Mouse (Mus musculus): ENCODE measurements around the gene Zfp74. TPM values are rescaled to one million over a fixed set of nuclear protein-coding genes. Genes with fewer than 3 reads are reported as not detected.
"Not testable (repeated sequence)": the region's sequence is repeated elsewhere in the genome, so short reads cannot be mapped to it uniquely, and the experiment has no call there.

The Zfp74 gene
- total RNA-seq (2021): 10 to 100 TPM; 15.1 to 16.7 TPM

GRCm38 (mm10) chr7:29953513-29954401 lies at the start of gene Zfp74:
Gene Zfp74 (minus strand): TSS chr7:29954089.
- DNase-seq (ENCODE audit: extremely low spot score in 1 of 2, low spot score in 1 of 2): peak; percentile 66 to 73

- DNase-seq (ENCODE audit: extremely low spot score in 1 of 2, low spot score in 1 of 2): no peak
These were observed 46.7 kb upstream of the Zfp74 start for GRCm38 (mm10) chr7:30000601-30001000.

- DNase-seq (ENCODE audit: extremely low spot score in 1 of 2, low spot score in 1 of 2): no peak
These were observed 41.2 kb upstream of the Zfp74 start for GRCm38 (mm10) chr7:29995134-29995533.

- DNase-seq (ENCODE audit: extremely low spot score in 1 of 2, low spot score in 1 of 2): no peak
These were observed 39.5 kb upstream of the Zfp74 start for GRCm38 (mm10) chr7:29993340-29993739.

- DNase-seq (ENCODE audit: extremely low spot score in 1 of 2, low spot score in 1 of 2): no peak
These were observed 38.8 kb upstream of the Zfp74 start for GRCm38 (mm10) chr7:29992698-29993097.

- DNase-seq (ENCODE audit: extremely low spot score in 1 of 2, low spot score in 1 of 2): no peak
These were observed 35.1 kb upstream of the Zfp74 start for GRCm38 (mm10) chr7:29989031-29989430.

- no peak for DNase-seq (ENCODE audit: extremely low spot score in 1 of 2, low spot score in 1 of 2)
These were observed 33.7 kb upstream of the Zfp74 start for GRCm38 (mm10) chr7:29987551-29987950.

- no peak for DNase-seq (ENCODE audit: extremely low spot score in 1 of 2, low spot score in 1 of 2)
These were observed 32.2 kb upstream of the Zfp74 start for GRCm38 (mm10) chr7:29986101-29986500.

GRCm38 (mm10) chr7:29983690-29984380 lies 29.9 kb upstream of the Zfp74 start, which contains the start of gene Zfp568:
Gene Zfp568 (plus strand): TSS chr7:29983955.
- DNase-seq (ENCODE audit: extremely low spot score in 1 of 2, low spot score in 1 of 2): peak; percentile 72 to 83

- no peak for DNase-seq (ENCODE audit: extremely low spot score in 1 of 2, low spot score in 1 of 2)
These were observed 29.4 kb upstream of the Zfp74 start for GRCm38 (mm10) chr7:29983340-29983689.

- no peak for DNase-seq (ENCODE audit: extremely low spot score in 1 of 2, low spot score in 1 of 2)
These were observed 29.0 kb upstream of the Zfp74 start for GRCm38 (mm10) chr7:29982931-29983330.

GRCm38 (mm10) chr7:29982341-29982740 lies 28.5 kb upstream of the Zfp74 start:
- no peak for DNase-seq (ENCODE audit: extremely low spot score in 1 of 2, low spot score in 1 of 2)

GRCm38 (mm10) chr7:29981860-29982259 lies 28.0 kb upstream of the Zfp74 start:
- no peak for DNase-seq (ENCODE audit: extremely low spot score in 1 of 2, low spot score in 1 of 2)

GRCm38 (mm10) chr7:29981455-29981854 lies 27.6 kb upstream of the Zfp74 start:
- DNase-seq (ENCODE audit: extremely low spot score in 1 of 2, low spot score in 1 of 2): no peak

- no peak for DNase-seq (ENCODE audit: extremely low spot score in 1 of 2, low spot score in 1 of 2)
These were observed 26.9 kb upstream of the Zfp74 start for GRCm38 (mm10) chr7:29980761-29981160.

GRCm38 (mm10) chr7:29970686-29971085 lies 16.8 kb upstream of the Zfp74 start:
- no peak for DNase-seq (ENCODE audit: extremely low spot score in 1 of 2, low spot score in 1 of 2)

GRCm38 (mm10) chr7:29965115-29965810 lies 11.4 kb upstream of the Zfp74 start:
- not testable (repeated sequence) for DNase-seq (ENCODE audit: extremely low spot score in 1 of 2, low spot score in 1 of 2)

GRCm38 (mm10) chr7:29959004-29959403 lies 5.1 kb upstream of the Zfp74 start:
- no peak for DNase-seq (ENCODE audit: extremely low spot score in 1 of 2, low spot score in 1 of 2)

- no peak for DNase-seq (ENCODE audit: extremely low spot score in 1 of 2, low spot score in 1 of 2)
These were observed 4.3 kb upstream of the Zfp74 start for GRCm38 (mm10) chr7:29958125-29958724.

GRCm38 (mm10) chr7:29956257-29956656 lies 2.4 kb upstream of the Zfp74 start:
- no peak for DNase-seq (ENCODE audit: extremely low spot score in 1 of 2, low spot score in 1 of 2)

GRCm38 (mm10) chr7:29954731-29955130 lies 842 bp upstream of the Zfp74 start:
- DNase-seq (ENCODE audit: extremely low spot score in 1 of 2, low spot score in 1 of 2): peak in 1 of 2 experiments; percentile 36

All from layer of hippocampus, postnatal 25 days (tissue).